Mouse (Mus musculus): Measurements from ENCODE around the gene Prr5. TPM values are rescaled to one million over a fixed set of nuclear protein-coding genes. Genes with fewer than 3 reads are reported as not detected.
"Not testable (repeated sequence)": the region's sequence is repeated elsewhere in the genome, so short reads cannot be mapped to it uniquely, and the experiment has no call there.

The Prr5 gene
- total RNA-seq, 4 experiments from 2014 or later: 1.1 to 3.5 (median 2.3) TPM

- DNase-seq (ENCODE audit: low spot score in 2 of 2): no peak
These were observed 37.7 kb downstream of the Prr5 start for GRCm38 (mm10) chr15:84706983-84707619.

GRCm38 (mm10) chr15:84712566-84713405 lies 43.4 kb downstream of the Prr5 start:
- no peak for DNase-seq (ENCODE audit: low spot score in 2 of 2)

- DNase-seq (ENCODE audit: low spot score in 2 of 2): peak; percentile 63 to 65
These were observed 45.3 kb downstream of the Prr5 start for GRCm38 (mm10) chr15:84714730-84715129.

- no peak for DNase-seq (ENCODE audit: low spot score in 2 of 2)
These were observed 45.7 kb downstream of the Prr5 start for GRCm38 (mm10) chr15:84715132-84715531.

- DNase-seq (ENCODE audit: low spot score in 2 of 2): not testable (repeated sequence)
These were observed 48.3 kb downstream of the Prr5 start for GRCm38 (mm10) chr15:84717570-84718270.

- DNase-seq (ENCODE audit: low spot score in 2 of 2): no peak
These were observed 49.4 kb downstream of the Prr5 start for GRCm38 (mm10) chr15:84718785-84719184.

GRCm38 (mm10) chr15:84719791-84720190 lies 50.4 kb downstream of the Prr5 start, which contains the start of gene Arhgap8:
Gene Arhgap8 (plus strand): TSS chr15:84720052.
- DNase-seq (ENCODE audit: low spot score in 2 of 2): no peak

GRCm38 (mm10) chr15:84720291-84721204 lies 51.1 kb downstream of the Prr5 start:
- no peak for DNase-seq (ENCODE audit: low spot score in 2 of 2)

GRCm38 (mm10) chr15:84723656-84724055 lies 54.2 kb downstream of the Prr5 start:
- DNase-seq (ENCODE audit: low spot score in 2 of 2): not testable (repeated sequence)

GRCm38 (mm10) chr15:84724199-84724598 lies 54.8 kb downstream of the Prr5 start:
- no peak for DNase-seq (ENCODE audit: low spot score in 2 of 2)

GRCm38 (mm10) chr15:84729685-84730084 lies 60.3 kb downstream of the Prr5 start:
- DNase-seq (ENCODE audit: low spot score in 2 of 2): peak in 1 of 2 experiments; percentile 9

- no peak for DNase-seq (ENCODE audit: low spot score in 2 of 2)
These were observed 61.5 kb downstream of the Prr5 start for GRCm38 (mm10) chr15:84730893-84731292.

- DNase-seq (ENCODE audit: low spot score in 2 of 2): no peak
These were observed 62.4 kb downstream of the Prr5 start for GRCm38 (mm10) chr15:84731676-84732424.

- no peak for DNase-seq (ENCODE audit: low spot score in 2 of 2)
These were observed 63.0 kb downstream of the Prr5 start for GRCm38 (mm10) chr15:84732425-84732749.

GRCm38 (mm10) chr15:84736346-84736993 lies 67.0 kb downstream of the Prr5 start:
- DNase-seq (ENCODE audit: low spot score in 2 of 2): no peak

GRCm38 (mm10) chr15:84736994-84737346 lies 67.5 kb downstream of the Prr5 start:
- DNase-seq (ENCODE audit: low spot score in 2 of 2): no peak

- no peak for DNase-seq (ENCODE audit: low spot score in 2 of 2)
These were observed 68.8 kb downstream of the Prr5 start for GRCm38 (mm10) chr15:84738246-84738645.

GRCm38 (mm10) chr15:84741573-84741972 lies 72.2 kb downstream of the Prr5 start:
- no peak for DNase-seq (ENCODE audit: low spot score in 2 of 2)

GRCm38 (mm10) chr15:84743347-84743746 lies 73.9 kb downstream of the Prr5 start:
- DNase-seq (ENCODE audit: low spot score in 2 of 2): no peak

GRCm38 (mm10) chr15:84744308-84744707 lies 74.9 kb downstream of the Prr5 start:
- DNase-seq (ENCODE audit: low spot score in 2 of 2): no peak

Data from gastrocnemius, adult 8-10 months (tissue).